Mouse (Mus musculus) lung, postnatal 0 days (tissue): Measurements from ENCODE around the gene Spag8. TPM values are rescaled to one million over a fixed set of nuclear protein-coding genes. Genes with fewer than 3 reads are reported as not detected.

ENCODE experiments used
- ATAC-seq: fragments of 200-750 bp; cut with Nextera tagmentation; 2 replicates; pipeline ENCODE4 v1.8.0; 2017; ENCODE audit warnings: moderate library complexity
- DNase-seq: peaks from one replicate; pipeline ENCODE4 v3.0.0-alpha.2; 2016; ENCODE audit warnings: low spot score
- H3K27ac ChIP-seq: fragments of 300-500 bp; sonication (generic); 2 replicates; pipeline ENCODE4 v1.5.1; 2014; ENCODE audit warnings: antibody characterized with exemption, mild to moderate bottlenecking, low read length, mixed read lengths
- H3K27me3 ChIP-seq: fragments of 300-500 bp; sonication (generic); replicated peaks from 2 replicates; pipeline ENCODE4 v1.6.1; 2014; ENCODE audit warnings: low read length, mixed read lengths; ENCODE audit not compliant: insufficient read depth
- H3K36me3 ChIP-seq: fragments of 300-500 bp; sonication (generic); 2 replicates; pipeline ENCODE4 v1.6.1; 2014; ENCODE audit warnings: low read length, mixed read lengths; ENCODE audit not compliant: insufficient read depth
- H3K4me1 ChIP-seq: fragments of 300-500 bp; sonication (generic); 2 replicates; pipeline ENCODE4 v1.6.1; 2014; ENCODE audit warnings: antibody characterized with exemption, low read depth, low read length, mixed read lengths; ENCODE audit not compliant: insufficient read depth
- H3K4me2 ChIP-seq: fragments of 300-500 bp; sonication (generic); replicated peaks from 2 replicates; pipeline ENCODE4 v1.6.1; 2014; ENCODE audit warnings: low read depth, mild to moderate bottlenecking, low read length, moderate library complexity, mixed read lengths
- H3K4me3 ChIP-seq: fragments of 300-500 bp; sonication (generic); 2 replicates; pipeline ENCODE4 v1.5.1; 2014; ENCODE audit warnings: low read depth, low read length
- H3K9ac ChIP-seq: fragments of 300-500 bp; sonication (generic); replicated peaks from 2 replicates; pipeline ENCODE4 v1.6.1; 2014; ENCODE audit warnings: low read depth, mild to moderate bottlenecking
- H3K9me3 ChIP-seq: fragments of 300-500 bp; sonication (generic); 2 replicates; pipeline ENCODE4 v1.6.1; 2016; ENCODE audit warnings: low read length, mixed read lengths
- CTCF ChIP-seq: IDR thresholded peaks from 2 replicates; pipeline ENCODE4 v1.5.1; 2016; ENCODE audit warnings: antibody characterized with exemption, mild to moderate bottlenecking
- EP300 ChIP-seq: IDR thresholded peaks from 2 replicates; pipeline ENCODE4 v1.6.1; 2016; ENCODE audit warnings: antibody characterized with exemption, mild to moderate bottlenecking, control low read depth
- WGBS: fragments of 180-500 bp; shearing (Covaris S2); extraction: QIAGEN DNeasy Blood & Tissue Kit; methylation state at CpG from one replicate; pipeline ENCODE4 v1.1.7; 2014; 5-methylcytosine and 5-hydroxymethylcytosine counted together
- polyA plus RNA-seq: library from polyadenylated mRNA; unstranded; fragments of >200 nt; fragmentation: Nextera tagmentation; extraction: Ambion mirVana; gene quantifications from 2 replicates; pipeline ENCODE4 v1.2.1, GENCODE M21; 2015

Spag8 gene
- polyA plus RNA-seq, 1 experiment from 2014 or later = 10.4 TPM

DNA sequence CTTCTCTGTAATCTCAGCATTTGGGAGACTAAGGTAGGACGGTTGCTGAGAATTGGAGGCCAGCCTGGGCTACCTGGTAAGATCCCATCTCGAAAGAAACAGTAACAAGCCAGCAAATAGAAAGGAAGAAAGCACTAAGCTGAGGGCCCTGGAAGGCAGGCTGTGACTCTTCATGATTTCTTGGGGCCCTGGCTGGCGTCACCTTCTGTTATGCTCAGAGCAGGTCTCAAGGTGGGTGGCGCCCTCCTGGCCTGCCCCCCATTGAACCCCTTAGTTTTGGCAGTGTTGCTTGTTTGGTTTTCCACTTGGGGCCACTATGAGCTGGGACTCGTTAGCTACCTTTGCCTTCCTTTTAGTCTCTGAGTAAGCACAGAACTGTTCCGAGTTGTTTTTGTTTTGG, 16.6 kb downstream of the Spag8 start:
- Histone ChIP-seq H3K27me3 (no peaks in the 10 kb centered on the region), H3K4me2 (no peak overlapping the region), H3K4me3 (no peak overlapping the region), H3K4me1 (peaks cover 4% of the 10 kb centered on the region; the same call in 1 of the 2 replicates), H3K27ac (no peak overlapping the region), H3K9me3 (no peaks in the 10 kb centered on the region), H3K9ac (no peak overlapping the region), H3K36me3 (no peaks in the 10 kb centered on the region)
- DNase-seq = no peak
- TF ChIP-seq CTCF (no peak), EP300 (no peak)
- no peak for ATAC-seq
- WGBS = 80% methylated on average over 6 of the region's 6 CpGs

DNA sequence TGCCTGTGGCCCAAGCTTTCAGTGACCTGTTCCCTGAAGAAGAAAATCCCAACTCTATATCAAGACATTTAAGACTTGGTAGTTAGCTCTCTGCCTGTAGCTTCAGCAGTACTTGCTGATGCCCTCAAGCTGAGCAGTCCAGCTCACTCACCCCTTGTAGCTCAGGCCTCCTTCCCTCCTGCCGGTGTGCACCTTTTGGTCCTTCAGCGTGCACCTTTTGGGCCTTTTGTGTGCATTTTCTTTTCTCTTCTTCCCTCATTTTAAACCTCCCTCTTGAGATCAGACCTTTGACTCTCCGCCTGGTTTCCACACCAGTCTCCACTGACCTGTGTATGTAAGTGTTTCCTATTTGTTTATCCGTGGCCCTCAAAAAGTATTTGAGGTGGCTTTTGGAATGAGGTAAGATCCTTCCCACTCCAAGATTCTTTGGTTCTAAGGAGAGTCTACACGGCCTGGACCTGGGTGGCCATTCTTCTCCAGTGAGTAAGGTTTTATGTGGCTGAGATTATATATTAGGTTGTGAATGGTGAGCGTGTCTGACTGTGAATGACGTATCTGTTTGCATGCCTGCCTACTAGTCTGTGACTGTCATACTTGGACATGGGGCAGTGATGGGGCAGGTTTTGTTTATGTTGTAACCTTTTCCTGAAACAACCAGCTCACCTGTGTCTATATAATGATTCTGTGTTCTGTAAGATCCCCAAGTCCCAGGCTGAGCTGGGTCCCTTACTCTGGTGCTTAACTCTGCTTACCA, 18.6 kb downstream of the Spag8 start:
- Histone ChIP-seq H3K27me3 (no peaks in the 10 kb centered on the region), H3K9ac (no peak overlapping the region), H3K36me3 (no peaks in the 10 kb centered on the region), H3K4me3 (no peak overlapping the region), H3K27ac (no peak overlapping the region), H3K4me1 (peaks cover 4% of the 10 kb centered on the region; the same call in 1 of the 2 replicates), H3K9me3 (no peaks in the 10 kb centered on the region), H3K4me2 (no peak overlapping the region)
- DNase-seq (peak; percentile 15), ATAC-seq (no peak)
- WGBS = 70% methylated on average over 7 of the region's 7 CpGs
- TF ChIP-seq CTCF (no peak), EP300 (no peak)

DNA sequence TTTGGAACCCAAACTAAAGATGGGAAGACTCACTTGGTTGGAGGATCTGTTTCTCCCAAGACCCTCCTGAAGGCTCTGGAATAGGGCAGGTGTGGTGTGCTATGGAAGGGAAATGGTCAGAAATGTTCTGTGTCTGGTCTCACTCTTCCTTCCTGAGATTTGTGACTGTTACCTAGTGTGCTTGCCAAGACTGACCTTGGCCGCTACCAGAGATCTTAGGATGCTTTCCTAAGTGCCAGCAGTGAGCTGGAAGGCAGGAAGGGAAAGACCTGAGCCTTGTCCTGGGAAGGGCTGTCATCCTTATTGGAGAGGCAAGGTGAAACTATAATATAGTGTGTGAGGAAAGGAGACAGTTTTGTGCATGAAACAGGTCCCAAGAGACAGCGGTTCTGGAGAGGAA, 19.7 kb downstream of the Spag8 start:
- Histone ChIP-seq H3K4me3 (no peak overlapping the region), H3K36me3 (no peaks in the 10 kb centered on the region), H3K4me1 (peaks cover 4% of the 10 kb centered on the region; the same call in 1 of the 2 replicates), H3K9ac (no peak overlapping the region), H3K4me2 (no peak overlapping the region), H3K27me3 (no peaks in the 10 kb centered on the region), H3K9me3 (no peaks in the 10 kb centered on the region), H3K27ac (no peak overlapping the region)
- no peak for ATAC-seq
- TF ChIP-seq EP300 = no peak
- TF ChIP-seq CTCF = no peak
- 83% methylated on average over 2 of the region's 2 CpGs for WGBS
- no peak for DNase-seq

DNA sequence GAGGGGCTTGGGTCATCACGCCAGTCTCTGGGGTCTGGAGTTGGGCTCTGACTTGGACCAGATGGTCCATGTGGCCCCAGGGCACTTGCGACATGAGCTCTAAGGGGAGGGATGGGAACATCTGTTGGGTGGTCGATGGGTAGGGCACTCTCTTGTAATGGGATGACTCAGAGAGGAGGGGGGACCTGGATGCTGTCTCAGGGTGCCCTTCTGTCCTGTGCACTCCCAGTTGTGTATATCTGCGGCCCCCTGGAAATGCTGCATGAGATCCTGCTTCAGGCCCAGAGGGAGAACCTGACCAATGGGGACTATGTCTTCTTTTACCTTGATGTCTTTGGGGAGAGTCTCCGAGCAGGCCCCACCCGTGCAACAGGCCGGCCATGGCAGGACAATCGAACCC, 20.1 kb downstream of the Spag8 start:
- H3K9ac ChIP-seq = no peak overlapping the region
- 78% methylated on average over 8 of the region's 8 CpGs for WGBS
- H3K9me3 ChIP-seq = no peaks in the 10 kb centered on the region
- H3K36me3 ChIP-seq = no peaks in the 10 kb centered on the region
- no peak for DNase-seq
- no peak overlapping the region for H3K4me3 ChIP-seq
- no peak for ATAC-seq
- TF ChIP-seq EP300 (no peak), CTCF (no peak)
- H3K27ac ChIP-seq = no peak overlapping the region
- H3K27me3 ChIP-seq = no peaks in the 10 kb centered on the region
- H3K4me2 ChIP-seq = 0 out of 2 replicates have a peak overlapping the region, but pooled peaks have one; percentile 91
- peaks cover 4% of the 10 kb centered on the region; the same call in 1 of the 2 replicates for H3K4me1 ChIP-seq

DNA sequence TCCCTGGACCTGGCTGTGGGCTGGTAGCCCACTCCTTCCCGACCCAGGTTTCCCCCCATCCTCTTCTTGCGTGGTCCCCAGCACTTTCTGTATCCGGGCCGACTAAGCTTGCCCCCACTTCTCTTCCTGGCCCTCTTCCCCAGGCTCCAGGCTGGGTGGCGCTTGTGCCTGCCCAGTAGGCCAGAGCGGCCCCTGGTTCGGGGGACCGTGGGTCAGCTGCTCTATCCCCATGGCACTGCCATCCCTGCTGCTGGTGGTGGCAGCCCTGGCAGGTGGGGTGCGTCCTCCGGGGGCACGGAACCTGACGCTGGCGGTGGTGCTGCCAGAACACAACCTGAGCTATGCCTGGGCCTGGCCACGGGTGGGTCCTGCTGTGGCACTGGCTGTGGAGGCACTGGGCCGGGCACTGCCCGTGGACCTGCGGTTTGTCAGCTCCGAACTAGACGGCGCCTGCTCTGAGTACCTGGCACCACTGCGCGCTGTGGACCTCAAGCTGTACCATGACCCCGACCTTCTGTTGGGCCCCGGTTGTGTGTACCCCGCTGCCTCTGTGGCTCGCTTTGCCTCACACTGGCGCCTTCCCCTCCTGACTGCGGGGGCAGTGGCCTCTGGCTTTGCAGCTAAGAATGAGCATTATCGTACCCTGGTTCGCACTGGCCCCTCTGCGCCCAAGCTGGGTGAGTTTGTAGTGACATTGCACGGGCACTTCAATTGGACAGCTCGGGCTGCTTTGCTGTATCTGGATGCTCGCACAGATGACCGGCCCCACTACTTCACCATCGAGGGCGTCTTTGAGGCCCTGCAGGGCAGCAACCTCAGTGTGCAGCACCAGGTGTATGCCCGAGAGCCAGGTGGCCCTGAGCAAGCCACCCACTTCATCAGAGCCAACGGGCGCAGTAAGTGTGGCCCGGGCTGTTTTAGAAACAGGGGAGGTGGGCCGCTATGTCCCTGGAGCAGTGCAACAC, 21.2 kb downstream of the Spag8 start:
- peak overlapping the region; percentile 65 for H3K4me3 ChIP-seq
- H3K4me2 ChIP-seq = peak overlapping the region; percentile 91
- peak overlapping the region; percentile 71 for H3K9ac ChIP-seq
- 49% methylated on average over 41 of the region's 42 CpGs for WGBS
- H3K27me3 ChIP-seq = no peaks in the 10 kb centered on the region
- H3K4me1 ChIP-seq = peaks cover 4% of the 10 kb centered on the region; the same call in 1 of the 2 replicates
- H3K9me3 ChIP-seq = no peaks in the 10 kb centered on the region
- no peak for DNase-seq
- H3K27ac ChIP-seq = peak overlapping the region; percentile 80
- ATAC-seq = peak; percentile 20
- TF ChIP-seq CTCF (no peak), EP300 (no peak)
- H3K36me3 ChIP-seq = no peaks in the 10 kb centered on the region
